Mouse (Mus musculus): ENCODE measurements at regions not wholly inside any gene's neighbourhood (a gene's known extent, or its start where the extent isn't known, plus 50 kb on each side); places are given as distances from the start of the nearest gene placed in this dataset.
A peak's percentile ranks its signal among the peaks of the same experiment; 100 is the strongest.

DNA sequence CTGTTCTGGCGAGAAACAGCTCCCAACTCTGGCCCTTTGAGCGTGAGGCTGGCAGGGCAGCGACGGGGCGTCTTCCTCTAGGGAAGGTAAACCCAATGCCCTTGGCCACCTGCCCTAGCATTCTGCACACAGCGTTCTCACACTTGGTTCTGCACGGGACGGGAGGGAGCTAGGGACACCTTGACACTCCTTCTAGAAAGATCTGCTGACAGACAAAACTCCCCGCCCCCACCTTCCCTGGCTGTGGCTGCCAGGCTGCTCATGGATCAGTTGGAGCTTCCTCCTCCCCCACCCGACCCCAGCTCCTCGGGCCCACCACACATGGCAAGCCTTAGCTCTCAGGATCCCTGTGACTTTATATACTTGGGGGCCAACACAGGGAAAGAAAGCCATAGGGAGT lies 102.3 kb upstream of the Lhx1 start:
- Histone ChIP-seq H3K4me1 (no peaks in the 10 kb centered on the region), H3K9ac (no peak overlapping the region), H3K9me3 (no peaks in the 10 kb centered on the region), H3K4me3 (no peak overlapping the region), H3K27me3 (no peaks in the 10 kb centered on the region), H3K4me2 (no peak overlapping the region), H3K36me3 (no peaks in the 10 kb centered on the region), H3K27ac (no peak overlapping the region)
- 57% methylated on average over 11 of the region's 11 CpGs for WGBS
- no peak for ATAC-seq (ENCODE audit: insufficient number of reproducible peaks, low FRiP score, low TSS enrichment, low read depth)

- WGBS, result 56% methylated on average over 2 of the region's 2 CpGs
- no peaks in the 10 kb centered on the region for H3K27me3 ChIP-seq
- no peak overlapping the region for H3K4me3 ChIP-seq
- no peaks in the 10 kb centered on the region for H3K9me3 ChIP-seq
- H3K9ac ChIP-seq, result no peak overlapping the region
- no peaks in the 10 kb centered on the region for H3K4me1 ChIP-seq
- no peaks in the 10 kb centered on the region for H3K36me3 ChIP-seq
- ATAC-seq (ENCODE audit: insufficient number of reproducible peaks, low FRiP score, low TSS enrichment, low read depth), result no peak
- no peak overlapping the region for H3K4me2 ChIP-seq
- H3K27ac ChIP-seq, result no peak overlapping the region
Observed at GRCm38 (mm10) chr11:84627259-84627658, 101.9 kb upstream of the Lhx1 start.

GRCm38 (mm10) chr11:84624100-84624499 lies 98.8 kb upstream of the Lhx1 start:
- no peak overlapping the region for H3K9ac ChIP-seq
- 7% methylated on average over 5 of the region's 5 CpGs for WGBS
- ATAC-seq (ENCODE audit: insufficient number of reproducible peaks, low FRiP score, low TSS enrichment, low read depth), result no peak
- no peaks in the 10 kb centered on the region for H3K9me3 ChIP-seq
- H3K27me3 ChIP-seq, result no peaks in the 10 kb centered on the region
- H3K4me3 ChIP-seq, result no peak overlapping the region
- no peaks in the 10 kb centered on the region for H3K36me3 ChIP-seq
- no peaks in the 10 kb centered on the region for H3K4me1 ChIP-seq
- H3K4me2 ChIP-seq, result no peak overlapping the region
- H3K27ac ChIP-seq, result no peak overlapping the region

DNA sequence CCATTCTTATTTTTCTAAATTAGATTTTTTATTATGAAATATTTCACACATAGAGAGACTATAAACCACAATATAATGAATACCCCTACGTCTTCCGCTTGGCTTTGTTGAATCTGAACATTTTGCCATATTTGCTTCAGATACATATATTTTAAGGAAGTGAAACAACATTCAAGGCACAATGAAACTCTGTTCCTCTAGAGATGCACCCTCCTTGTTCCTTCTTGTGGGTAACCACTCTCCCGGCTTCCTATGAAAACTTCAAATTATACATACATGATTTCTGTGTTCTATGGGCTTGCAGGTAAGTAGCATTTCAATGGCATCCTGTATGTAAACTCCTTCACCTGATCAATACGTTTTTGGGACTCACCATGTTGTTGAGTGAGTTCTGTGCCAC lies 94.4 kb upstream of the Lhx1 start:
- ATAC-seq (ENCODE audit: insufficient number of reproducible peaks, low FRiP score, low TSS enrichment, low read depth), result no peak
- Histone ChIP-seq H3K27ac (no peak overlapping the region), H3K36me3 (no peaks in the 10 kb centered on the region)

GRCm38 (mm10) chr11:84618576-84618975 lies 93.2 kb upstream of the Lhx1 start:
- 90% methylated on average over 3 of the region's 3 CpGs for WGBS

More for the DNA sequence above, 94.4 kb upstream of the Lhx1 start:
- Histone ChIP-seq H3K4me3 (no peak overlapping the region), H3K9ac (no peak overlapping the region), H3K4me1 (no peaks in the 10 kb centered on the region), H3K4me2 (no peak overlapping the region), H3K27me3 (no peaks in the 10 kb centered on the region), H3K9me3 (no peaks in the 10 kb centered on the region)
- 89% methylated on average over 4 of the region's 4 CpGs for WGBS

GRCm38 (mm10) chr11:84612982-84613720 lies 87.8 kb upstream of the Lhx1 start:
- H3K9ac ChIP-seq, result no peak overlapping the region
- 71% methylated on average over 9 of the region's 9 CpGs for WGBS
- no peaks in the 10 kb centered on the region for H3K9me3 ChIP-seq
- H3K36me3 ChIP-seq, result no peaks in the 10 kb centered on the region
- H3K27me3 ChIP-seq, result no peaks in the 10 kb centered on the region
- H3K27ac ChIP-seq, result no peak overlapping the region
- H3K4me2 ChIP-seq, result no peak overlapping the region
- H3K4me1 ChIP-seq, result no peaks in the 10 kb centered on the region
- ATAC-seq (ENCODE audit: insufficient number of reproducible peaks, low FRiP score, low TSS enrichment, low read depth), result no peak
- no peak overlapping the region for H3K4me3 ChIP-seq

More at GRCm38 (mm10) chr11:84618576-84618975, 93.2 kb upstream of the Lhx1 start:
- Histone ChIP-seq H3K27me3 (no peaks in the 10 kb centered on the region), H3K9ac (no peak overlapping the region), H3K4me1 (no peaks in the 10 kb centered on the region), H3K4me2 (no peak overlapping the region), H3K36me3 (no peaks in the 10 kb centered on the region), H3K27ac (no peak overlapping the region), H3K4me3 (no peak overlapping the region), H3K9me3 (no peaks in the 10 kb centered on the region)
- ATAC-seq (ENCODE audit: insufficient number of reproducible peaks, low FRiP score, low TSS enrichment, low read depth), result no peak

DNA sequence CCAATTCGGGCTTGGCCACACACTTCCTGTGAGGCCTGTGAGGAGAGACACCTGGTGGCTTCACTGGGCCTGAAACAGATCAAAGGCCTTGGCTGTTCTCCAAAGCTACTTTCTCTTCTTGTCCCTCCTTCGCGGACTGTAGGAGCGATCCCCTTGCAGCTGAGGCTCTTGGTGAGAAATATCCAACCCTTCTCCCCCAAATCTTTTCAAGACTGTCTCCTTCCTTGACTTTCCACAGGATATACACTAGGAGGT lies 86.2 kb upstream of the Lhx1 start:
- Histone ChIP-seq H3K9me3 (no peaks in the 10 kb centered on the region), H3K27ac (no peak overlapping the region), H3K27me3 (0 out of 2 replicates have a peak, but pooled peaks cover 5% of the 10 kb centered on the region), H3K4me3 (no peak overlapping the region), H3K4me1 (no peaks in the 10 kb centered on the region), H3K36me3 (no peaks in the 10 kb centered on the region), H3K4me2 (no peak overlapping the region), H3K9ac (no peak overlapping the region)
- WGBS, result 67% methylated on average over 4 of the region's 4 CpGs
- ATAC-seq (ENCODE audit: insufficient number of reproducible peaks, low FRiP score, low TSS enrichment, low read depth), result no peak

DNA sequence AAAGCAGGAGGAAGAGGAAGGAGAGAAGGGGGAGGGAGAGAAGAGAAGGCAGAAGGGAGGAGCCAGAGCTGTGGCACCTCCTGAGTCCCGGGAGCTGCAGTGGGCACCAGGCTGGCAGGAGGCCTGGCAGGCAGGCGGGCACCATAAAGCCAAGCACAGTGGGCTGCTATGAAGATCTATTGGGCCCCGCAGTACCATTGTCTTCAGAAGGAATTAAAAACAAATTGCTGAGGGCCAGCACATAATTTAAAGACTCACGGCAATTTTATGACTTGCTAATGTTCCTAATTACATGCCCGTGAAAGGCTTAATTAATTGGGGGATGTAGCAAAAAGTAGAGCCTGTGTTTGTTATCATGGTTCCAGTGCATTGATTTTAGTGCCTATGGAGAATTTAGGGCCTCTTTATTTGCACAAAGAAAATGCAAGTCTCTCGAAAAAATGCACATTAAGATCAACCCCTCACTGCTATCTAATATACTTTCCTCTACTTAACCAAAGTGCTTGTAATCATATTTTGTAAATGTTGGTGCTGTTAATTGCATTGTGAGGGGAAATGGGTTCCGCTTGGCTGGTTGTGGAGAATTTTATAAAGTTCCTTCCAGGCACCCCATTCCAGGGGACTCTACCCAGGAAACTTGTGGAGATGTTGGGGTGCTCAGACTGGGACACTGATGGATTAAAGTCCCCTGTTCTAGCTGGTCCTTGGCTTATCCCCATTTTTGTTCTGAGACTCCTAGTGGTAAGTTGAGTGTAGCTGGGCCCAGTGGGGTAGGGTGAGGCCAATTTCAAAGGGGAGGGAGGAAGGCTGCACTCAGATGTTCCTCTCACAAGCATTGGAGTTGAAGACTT lies 85.7 kb upstream of the Lhx1 start:
- H3K27me3 ChIP-seq, result 0 out of 2 replicates have a peak, but pooled peaks cover 5% of the 10 kb centered on the region
- WGBS, result 32% methylated on average over 7 of the region's 7 CpGs

GRCm38 (mm10) chr11:84604781-84605180 lies 79.4 kb upstream of the Lhx1 start:
- no peak overlapping the region for H3K4me2 ChIP-seq
- ATAC-seq (ENCODE audit: insufficient number of reproducible peaks, low FRiP score, low TSS enrichment, low read depth), result no peak
- H3K4me1 ChIP-seq, result peaks cover 6% of the 10 kb centered on the region
- H3K27ac ChIP-seq, result no peak overlapping the region
- WGBS, result 4% methylated on average over 6 of the region's 6 CpGs
- H3K9ac ChIP-seq, result no peak overlapping the region
- H3K4me3 ChIP-seq, result no peak overlapping the region
- no peaks in the 10 kb centered on the region for H3K9me3 ChIP-seq
- peaks cover 16% of the 10 kb centered on the region for H3K27me3 ChIP-seq
- H3K36me3 ChIP-seq, result no peaks in the 10 kb centered on the region

More for the DNA sequence above, 85.7 kb upstream of the Lhx1 start:
- H3K9me3 ChIP-seq, result no peaks in the 10 kb centered on the region
- no peak overlapping the region for H3K4me3 ChIP-seq
- no peaks in the 10 kb centered on the region for H3K36me3 ChIP-seq
- no peak overlapping the region for H3K27ac ChIP-seq
- H3K9ac ChIP-seq, result no peak overlapping the region
- H3K4me2 ChIP-seq, result no peak overlapping the region
- H3K4me1 ChIP-seq, result no peaks in the 10 kb centered on the region
- ATAC-seq (ENCODE audit: insufficient number of reproducible peaks, low FRiP score, low TSS enrichment, low read depth), result no peak

DNA sequence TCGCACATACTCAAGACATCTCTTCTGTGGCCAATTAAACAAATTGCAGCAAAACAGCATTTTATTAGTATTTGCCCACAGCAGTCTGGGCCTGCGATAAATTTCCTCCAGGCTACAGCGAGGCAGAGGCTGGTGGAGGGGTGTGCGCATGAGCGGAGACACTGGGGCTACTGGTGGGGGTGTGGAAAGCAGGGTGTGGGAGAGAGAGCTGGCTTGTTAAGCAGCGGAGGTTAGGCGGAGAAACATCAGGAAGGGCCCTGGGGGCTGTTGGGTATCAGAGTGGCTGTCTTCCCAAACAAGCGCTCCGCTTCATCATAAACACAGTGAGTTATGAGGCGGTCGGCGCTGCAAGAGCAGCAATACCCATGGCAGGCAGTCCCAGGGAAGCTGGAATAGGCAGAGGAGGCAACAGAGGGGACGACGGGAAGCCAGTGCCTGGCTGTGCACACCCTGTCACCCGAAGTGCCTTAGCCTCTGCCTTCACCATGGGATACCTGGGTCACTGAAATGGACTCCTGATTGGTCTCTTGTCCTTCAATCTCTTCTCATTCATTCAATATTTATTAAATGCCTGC lies 74.0 kb upstream of the Lhx1 start:
- peak overlapping the region; percentile 29 for H3K4me2 ChIP-seq
- peak overlapping the region; percentile 13; the same call in 1 of the 2 replicates for H3K4me3 ChIP-seq
- WGBS, result 13% methylated on average over 15 of the region's 15 CpGs
- ATAC-seq (ENCODE audit: insufficient number of reproducible peaks, low FRiP score, low TSS enrichment, low read depth), result no peak
- no peaks in the 10 kb centered on the region for H3K36me3 ChIP-seq
- peaks cover 10% of the 10 kb centered on the region for H3K4me1 ChIP-seq
- no peak overlapping the region for H3K9ac ChIP-seq
- H3K27ac ChIP-seq, result no peak overlapping the region
- H3K27me3 ChIP-seq, result peaks cover 14% of the 10 kb centered on the region
- H3K9me3 ChIP-seq, result no peaks in the 10 kb centered on the region

GRCm38 (mm10) chr11:84597572-84598295 lies 72.4 kb upstream of the Lhx1 start:
- ATAC-seq (ENCODE audit: insufficient number of reproducible peaks, low FRiP score, low TSS enrichment, low read depth), result no peak
- H3K27me3 ChIP-seq, result peaks cover 14% of the 10 kb centered on the region
- H3K4me2 ChIP-seq, result no peak overlapping the region
- H3K4me1 ChIP-seq, result peaks cover 10% of the 10 kb centered on the region
- H3K9ac ChIP-seq, result no peak overlapping the region
- H3K27ac ChIP-seq, result no peak overlapping the region
- 73% methylated on average over 9 of the region's 9 CpGs for WGBS
- no peaks in the 10 kb centered on the region for H3K36me3 ChIP-seq
- H3K4me3 ChIP-seq, result no peak overlapping the region
- H3K9me3 ChIP-seq, result no peaks in the 10 kb centered on the region
